Mouse (Mus musculus): ENCODE measurements around the gene Gstm1. TPM values are rescaled to one million over a fixed set of nuclear protein-coding genes. Genes with fewer than 3 reads are reported as not detected.
A peak's percentile ranks its signal among the peaks of the same experiment; 100 is the strongest.
"Not testable (repeated sequence)": the region's sequence is repeated elsewhere in the genome, so short reads cannot be mapped to it uniquely, and the experiment has no call there.

The Gstm1 gene
- polyA plus RNA-seq, 1 experiment from 2014 or later: 25.7 TPM

GRCm38 (mm10) chr3:107984471-107984870 is 33.3 kb downstream of the Gstm1 start:
- H3K9ac ChIP-seq (ENCODE audit: low read length): no peak overlapping the region
- ATAC-seq (replicated peaks; ENCODE audit: low FRiP score) (no peak), DNase-seq (ENCODE audit: low spot score) (no peak)
- H3K4me2 ChIP-seq (ENCODE audit: low read depth, low read length, severe bottlenecking): no peak overlapping the region
- H3K4me1 ChIP-seq (replicated peaks; ENCODE audit: control insufficient read depth, insufficient read depth, low read length): no peaks in the 10 kb centered on the region
- no peaks in the 10 kb centered on the region for H3K36me3 ChIP-seq (ENCODE audit: control insufficient read depth, insufficient read depth, low read length)
- H3K9me3 ChIP-seq (ENCODE audit: control insufficient read depth, low read length): no peaks in the 10 kb centered on the region
- H3K27ac ChIP-seq (ENCODE audit: low read depth, low read length): no peak overlapping the region
- WGBS: 89% methylated on average over 5 of the region's 5 CpGs
- H3K27me3 ChIP-seq (ENCODE audit: control insufficient read depth, insufficient read depth, low read length): no peaks in the 10 kb centered on the region
- H3K4me3 ChIP-seq (ENCODE audit: low read depth, low read length): no peak overlapping the region

DNA sequence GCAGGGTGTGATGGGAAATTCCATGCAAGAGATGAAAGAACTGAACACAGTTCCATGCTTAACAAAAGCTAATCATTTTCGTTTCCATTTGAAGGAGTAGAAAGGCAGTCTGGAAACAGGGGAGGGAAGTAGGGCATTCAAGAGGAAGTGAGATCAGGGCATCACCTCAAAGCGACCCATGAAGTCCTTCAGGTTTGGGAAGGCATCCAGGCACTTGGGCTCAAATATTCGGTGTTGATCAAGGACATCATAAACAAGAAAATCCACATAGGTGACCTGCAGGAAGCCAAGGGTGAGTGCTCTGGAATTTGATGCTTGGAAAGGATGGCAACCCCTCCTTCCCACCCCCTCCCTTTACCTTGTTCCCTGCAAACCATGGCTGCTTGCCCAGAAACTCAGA is 34.0 kb downstream of the Gstm1 start:
- DNase-seq (ENCODE audit: low spot score) (no peak), ATAC-seq (replicated peaks; ENCODE audit: low FRiP score) (no peak)
- H3K9me3 ChIP-seq (ENCODE audit: control insufficient read depth, low read length): no peaks in the 10 kb centered on the region
- no peak overlapping the region for H3K9ac ChIP-seq (ENCODE audit: low read length)
- 66% methylated on average over 3 of the region's 3 CpGs for WGBS
- no peak overlapping the region for H3K4me3 ChIP-seq (ENCODE audit: low read depth, low read length)
- no peaks in the 10 kb centered on the region for H3K4me1 ChIP-seq (replicated peaks; ENCODE audit: control insufficient read depth, insufficient read depth, low read length)
- H3K27ac ChIP-seq (ENCODE audit: low read depth, low read length): no peak overlapping the region
- H3K4me2 ChIP-seq (ENCODE audit: low read depth, low read length, severe bottlenecking): no peak overlapping the region
- no peaks in the 10 kb centered on the region for H3K27me3 ChIP-seq (ENCODE audit: control insufficient read depth, insufficient read depth, low read length)
- H3K36me3 ChIP-seq (ENCODE audit: control insufficient read depth, insufficient read depth, low read length): no peaks in the 10 kb centered on the region

DNA sequence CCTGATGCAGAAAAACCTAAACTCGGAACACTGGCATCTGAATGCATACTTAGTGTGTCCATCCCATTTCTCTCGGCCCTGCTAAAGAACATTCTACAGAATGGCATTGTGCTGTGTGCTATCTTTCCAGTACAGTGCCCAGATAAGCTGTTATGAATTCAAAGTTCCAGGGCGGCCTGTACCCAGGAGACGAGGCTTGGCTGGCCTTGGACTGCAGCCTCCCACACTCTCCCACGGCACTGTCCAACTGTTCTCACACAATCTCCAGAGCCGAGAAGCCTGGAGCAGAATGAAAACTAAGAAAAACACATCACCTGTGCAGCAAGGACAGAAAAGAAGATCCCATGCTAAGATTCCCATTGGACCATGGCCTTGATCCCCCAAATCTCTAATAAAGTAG is 35.0 kb downstream of the Gstm1 start:
- Histone ChIP-seq H3K27me3 (ENCODE audit: control insufficient read depth, insufficient read depth, low read length) (no peaks in the 10 kb centered on the region), H3K9me3 (ENCODE audit: control insufficient read depth, low read length) (no peaks in the 10 kb centered on the region), H3K4me1 (replicated peaks; ENCODE audit: control insufficient read depth, insufficient read depth, low read length) (no peaks in the 10 kb centered on the region), H3K27ac (ENCODE audit: low read depth, low read length) (no peak overlapping the region), H3K36me3 (ENCODE audit: control insufficient read depth, insufficient read depth, low read length) (no peaks in the 10 kb centered on the region), H3K4me2 (ENCODE audit: low read depth, low read length, severe bottlenecking) (no peak overlapping the region), H3K9ac (ENCODE audit: low read length) (no peak overlapping the region), H3K4me3 (ENCODE audit: low read depth, low read length) (no peak overlapping the region)
- WGBS: 86% methylated on average over 6 of the region's 6 CpGs
- DNase-seq (ENCODE audit: low spot score): no peak
- no peak for ATAC-seq (replicated peaks; ENCODE audit: low FRiP score)

- no peak overlapping the region for H3K4me2 ChIP-seq (ENCODE audit: low read depth, low read length, severe bottlenecking)
- H3K27ac ChIP-seq (ENCODE audit: low read depth, low read length): no peak overlapping the region
- no peak overlapping the region for H3K9ac ChIP-seq (ENCODE audit: low read length)
- no peak for DNase-seq (ENCODE audit: low spot score)
- no peaks in the 10 kb centered on the region for H3K27me3 ChIP-seq (ENCODE audit: control insufficient read depth, insufficient read depth, low read length)
- no peak for ATAC-seq (replicated peaks; ENCODE audit: low FRiP score)
- WGBS: 73% methylated on average over 3 of the region's 3 CpGs
- no peaks in the 10 kb centered on the region for H3K36me3 ChIP-seq (ENCODE audit: control insufficient read depth, insufficient read depth, low read length)
- H3K4me3 ChIP-seq (ENCODE audit: low read depth, low read length): no peak overlapping the region
- no peaks in the 10 kb centered on the region for H3K4me1 ChIP-seq (replicated peaks; ENCODE audit: control insufficient read depth, insufficient read depth, low read length)
- H3K9me3 ChIP-seq (ENCODE audit: control insufficient read depth, low read length): no peaks in the 10 kb centered on the region
Observed at GRCm38 (mm10) chr3:107981261-107981660, 36.5 kb downstream of the Gstm1 start.

DNA sequence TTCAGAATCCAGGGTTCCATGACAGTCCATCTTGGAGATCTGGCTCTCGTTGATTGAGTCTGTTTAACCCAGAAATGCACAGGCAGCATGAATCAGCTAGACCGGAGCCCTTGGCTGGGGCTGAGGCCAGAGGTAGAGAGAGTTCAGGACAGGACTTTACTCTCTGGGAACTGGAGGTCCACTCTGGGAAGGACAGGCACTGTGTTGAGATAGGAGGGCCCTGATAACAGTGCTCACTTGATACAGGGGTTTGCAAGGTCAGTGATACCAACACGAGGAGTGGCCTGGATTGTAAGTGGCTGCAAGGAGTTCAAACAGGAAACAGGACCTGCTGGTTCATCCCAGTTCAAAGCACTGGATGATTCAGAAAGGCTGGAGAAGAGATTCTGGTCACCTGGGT is 40.1 kb downstream of the Gstm1 start:
- H3K9ac ChIP-seq (ENCODE audit: low read length): no peak overlapping the region
- H3K4me1 ChIP-seq (replicated peaks; ENCODE audit: control insufficient read depth, insufficient read depth, low read length): no peaks in the 10 kb centered on the region
- no peaks in the 10 kb centered on the region for H3K27me3 ChIP-seq (ENCODE audit: control insufficient read depth, insufficient read depth, low read length)
- no peaks in the 10 kb centered on the region for H3K9me3 ChIP-seq (ENCODE audit: control insufficient read depth, low read length)
- no peak overlapping the region for H3K4me2 ChIP-seq (ENCODE audit: low read depth, low read length, severe bottlenecking)
- no peak for DNase-seq (ENCODE audit: low spot score)
- WGBS: 78% methylated on average over 3 of the region's 3 CpGs
- H3K36me3 ChIP-seq (ENCODE audit: control insufficient read depth, insufficient read depth, low read length): no peaks in the 10 kb centered on the region
- no peak overlapping the region for H3K27ac ChIP-seq (ENCODE audit: low read depth, low read length)
- ATAC-seq (replicated peaks; ENCODE audit: low FRiP score): no peak
- no peak overlapping the region for H3K4me3 ChIP-seq (ENCODE audit: low read depth, low read length)

DNA sequence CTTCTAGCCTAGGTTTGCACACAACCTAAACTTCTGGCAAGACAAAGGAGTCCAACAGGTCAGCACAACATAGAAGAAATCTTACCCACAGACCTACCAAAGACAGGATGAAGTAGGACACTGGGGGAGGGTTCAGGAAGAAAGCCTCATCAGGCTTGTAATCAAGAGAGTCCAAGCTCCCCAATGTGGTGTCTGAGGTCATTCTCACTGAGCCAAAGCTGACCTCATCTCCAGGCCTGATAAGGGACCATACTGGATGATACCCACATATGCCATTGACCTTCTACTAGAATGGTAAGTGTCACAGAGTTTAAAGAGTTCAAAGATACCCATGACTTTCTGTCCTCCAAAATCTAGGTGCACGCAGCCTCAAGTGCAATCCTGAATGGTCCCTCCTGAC is 43.5 kb downstream of the Gstm1 start:
- H3K36me3 ChIP-seq (ENCODE audit: control insufficient read depth, insufficient read depth, low read length): no peaks in the 10 kb centered on the region
- ATAC-seq (replicated peaks; ENCODE audit: low FRiP score): no peak
- H3K4me1 ChIP-seq (replicated peaks; ENCODE audit: control insufficient read depth, insufficient read depth, low read length): no peaks in the 10 kb centered on the region
- no peak overlapping the region for H3K9ac ChIP-seq (ENCODE audit: low read length)
- no peaks in the 10 kb centered on the region for H3K9me3 ChIP-seq (ENCODE audit: control insufficient read depth, low read length)
- no peaks in the 10 kb centered on the region for H3K27me3 ChIP-seq (ENCODE audit: control insufficient read depth, insufficient read depth, low read length)
- 92% methylated on average over 1 of the region's 1 CpGs for WGBS
- no peak overlapping the region for H3K4me3 ChIP-seq (ENCODE audit: low read depth, low read length)
- DNase-seq (ENCODE audit: low spot score): no peak
- H3K27ac ChIP-seq (ENCODE audit: low read depth, low read length): no peak overlapping the region
- no peak overlapping the region for H3K4me2 ChIP-seq (ENCODE audit: low read depth, low read length, severe bottlenecking)

GRCm38 (mm10) chr3:107972070-107972469 is 45.7 kb downstream of the Gstm1 start:
- no peak overlapping the region for H3K9ac ChIP-seq (ENCODE audit: low read length)
- no peaks in the 10 kb centered on the region for H3K9me3 ChIP-seq (ENCODE audit: control insufficient read depth, low read length)
- no peak overlapping the region for H3K4me2 ChIP-seq (ENCODE audit: low read depth, low read length, severe bottlenecking)
- H3K4me1 ChIP-seq (replicated peaks; ENCODE audit: control insufficient read depth, insufficient read depth, low read length): no peaks in the 10 kb centered on the region
- ATAC-seq (replicated peaks; ENCODE audit: low FRiP score) (no peak), DNase-seq (ENCODE audit: low spot score) (no peak)
- no peak overlapping the region for H3K27ac ChIP-seq (ENCODE audit: low read depth, low read length)
- no peaks in the 10 kb centered on the region for H3K27me3 ChIP-seq (ENCODE audit: control insufficient read depth, insufficient read depth, low read length)
- 96% methylated on average over 3 of the region's 3 CpGs for WGBS
- H3K36me3 ChIP-seq (ENCODE audit: control insufficient read depth, insufficient read depth, low read length): no peaks in the 10 kb centered on the region
- H3K4me3 ChIP-seq (ENCODE audit: low read depth, low read length): no peak overlapping the region

DNA sequence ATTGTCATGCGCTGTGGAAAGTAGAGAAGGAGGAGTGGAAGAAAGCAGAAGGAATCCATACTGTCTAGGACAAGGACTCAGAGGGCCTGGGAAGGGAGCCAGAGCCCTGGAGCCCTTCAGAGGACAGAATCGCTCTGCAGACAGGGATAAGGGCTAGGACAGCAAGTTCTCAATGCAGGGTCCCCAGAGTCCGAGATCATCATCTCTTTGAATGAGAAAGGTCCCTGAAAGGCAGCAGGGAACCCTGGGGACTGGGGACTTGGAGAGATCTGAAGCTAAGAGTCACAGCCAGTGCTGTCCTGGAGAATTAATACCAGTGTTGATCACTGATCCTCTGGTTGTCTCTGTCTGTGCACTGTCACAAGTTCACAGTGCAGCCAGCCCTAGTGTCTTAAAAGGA is 46.7 kb downstream of the Gstm1 start:
- not testable (repeated sequence) for H3K36me3 ChIP-seq (ENCODE audit: control insufficient read depth, insufficient read depth, low read length); ATAC-seq (replicated peaks; ENCODE audit: low FRiP score); H3K4me1 ChIP-seq (replicated peaks; ENCODE audit: control insufficient read depth, insufficient read depth, low read length); H3K4me2 ChIP-seq (ENCODE audit: low read depth, low read length, severe bottlenecking); H3K27ac ChIP-seq (ENCODE audit: low read depth, low read length); H3K9ac ChIP-seq (ENCODE audit: low read length); H3K4me3 ChIP-seq (ENCODE audit: low read depth, low read length); H3K27me3 ChIP-seq (ENCODE audit: control insufficient read depth, insufficient read depth, low read length); DNase-seq (ENCODE audit: low spot score); H3K9me3 ChIP-seq (ENCODE audit: control insufficient read depth, low read length)
- WGBS: 44% methylated on average over 3 of the region's 3 CpGs

DNA sequence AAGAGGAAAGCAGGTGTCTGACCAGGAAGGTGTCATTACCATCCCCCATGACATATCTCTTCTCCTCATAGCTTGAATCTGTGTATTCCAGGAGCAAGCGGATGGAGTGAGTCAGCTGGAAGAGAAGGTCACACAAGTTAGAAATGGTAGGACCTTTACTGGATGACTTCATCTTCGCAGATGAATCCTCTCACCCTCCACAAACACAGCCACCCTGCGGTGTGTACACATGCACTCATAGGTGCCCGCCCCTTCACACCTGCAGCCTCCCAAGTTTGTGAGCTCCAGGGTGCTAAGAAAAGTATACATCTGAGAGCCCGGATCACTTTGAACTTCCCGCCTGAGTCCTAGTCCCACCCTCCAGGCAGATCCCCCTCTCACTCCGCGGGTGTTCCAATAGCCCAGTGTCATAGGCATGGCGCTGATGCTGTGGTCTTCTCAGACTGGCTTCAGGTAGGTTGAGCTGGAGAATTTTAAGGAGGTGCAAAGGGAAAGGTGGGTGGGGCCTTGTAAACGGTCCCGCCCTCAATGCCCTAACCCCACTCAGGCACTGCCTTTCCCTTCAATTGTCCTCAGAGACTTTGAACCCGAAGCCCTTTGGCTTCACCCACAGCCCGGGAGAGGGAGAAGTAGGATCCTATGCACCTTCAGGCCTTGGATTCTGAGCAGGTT is 48.9 kb downstream of the Gstm1 start, which contains the start of gene Gstm3:
Gene Gstm3 (minus strand): TSS at position 560 of the 672 bp plus-strand sequence.
- WGBS: 70% methylated on average over 13 of the region's 13 CpGs
- Histone ChIP-seq H3K27me3 (ENCODE audit: control insufficient read depth, insufficient read depth, low read length) (no peaks in the 10 kb centered on the region), H3K9ac (ENCODE audit: low read length) (no peak within 1 kb of the TSS), H3K4me1 (replicated peaks; ENCODE audit: control insufficient read depth, insufficient read depth, low read length) (no peaks in the 10 kb centered on the region), H3K4me2 (ENCODE audit: low read depth, low read length, severe bottlenecking) (no peak within 1 kb of the TSS), H3K4me3 (ENCODE audit: low read depth, low read length) (no peak within 1 kb of the TSS), H3K9me3 (ENCODE audit: control insufficient read depth, low read length) (no peaks in the 10 kb centered on the region), H3K27ac (ENCODE audit: low read depth, low read length) (no peak within 1 kb of the TSS), H3K36me3 (ENCODE audit: control insufficient read depth, insufficient read depth, low read length) (no peaks in the 10 kb centered on the region)
- DNase-seq (ENCODE audit: low spot score) (no peak), ATAC-seq (replicated peaks; ENCODE audit: low FRiP score) (0 out of 2 replicates have a peak, but pooled peaks have one; percentile 30)

Data from forebrain, embryonic 11.5 days (tissue).